Mouse (Mus musculus) urinary bladder, postnatal 10 days (tissue): ENCODE measurements around the gene Cd2ap.
"Not testable (repeated sequence)": the region's sequence is repeated elsewhere in the genome, so short reads cannot be mapped to it uniquely, and the experiment has no call there.

Experiments used
- DNase-seq: peaks from one replicate; pipeline ENCODE4 v3.0.0; 2022; ENCODE audit warnings: low spot score

Gene Cd2ap

DNA sequence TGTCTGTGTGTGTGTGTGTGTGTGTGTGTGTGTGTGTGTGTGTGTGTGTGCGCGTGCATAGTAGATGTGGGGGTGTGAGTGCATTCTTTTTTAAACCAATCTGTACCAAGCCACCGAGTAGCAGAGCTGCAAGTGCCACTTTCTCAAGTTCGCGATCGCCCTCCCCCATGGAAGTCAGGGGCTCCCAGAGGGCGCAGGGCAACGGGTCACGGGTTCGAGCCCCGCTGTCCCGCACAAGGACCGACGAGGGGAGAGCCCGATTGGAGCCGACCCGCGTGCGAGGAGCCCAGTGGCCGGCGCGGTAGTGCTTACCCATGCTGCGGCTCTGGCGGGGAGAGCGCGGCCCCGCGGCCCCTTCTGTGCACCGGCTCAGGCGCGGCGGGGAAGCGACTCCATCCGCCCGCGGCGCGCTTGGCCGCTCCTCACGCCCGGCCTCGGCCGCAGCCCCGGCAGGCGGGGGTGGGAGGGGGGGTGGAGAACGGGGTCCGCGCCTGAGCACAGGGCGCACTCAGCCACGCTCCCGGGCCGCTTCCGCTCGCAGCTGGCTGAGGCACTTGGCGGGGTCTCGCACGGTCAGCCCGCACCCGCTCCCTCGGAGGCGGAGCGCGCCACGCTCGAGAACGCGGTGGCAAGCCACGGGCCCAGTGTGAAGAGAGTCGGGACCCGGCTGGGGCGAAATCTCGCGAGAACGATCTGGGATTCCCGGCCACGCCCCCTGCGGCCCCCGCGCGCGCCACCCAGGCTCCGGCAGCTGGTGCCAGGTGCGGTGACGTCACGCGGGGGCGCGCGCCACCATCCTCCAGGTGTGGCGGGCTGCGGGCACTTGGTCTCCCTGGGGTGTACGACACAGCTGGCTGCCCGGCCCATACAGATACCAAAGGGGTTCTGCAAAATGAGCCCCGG is at the start of gene Cd2ap:
Cd2ap (minus strand) TSS at position 665 of the 903 bp plus-strand sequence.
- DNase-seq, result peak; percentile 84

GRCm38 (mm10) chr17:42924731-42925130 is 48.3 kb upstream of the Cd2ap start:
- no peak for DNase-seq

- DNase-seq, result no peak
Measured at GRCm38 (mm10) chr17:42918810-42919209, 42.3 kb upstream of the Cd2ap start.

DNA sequence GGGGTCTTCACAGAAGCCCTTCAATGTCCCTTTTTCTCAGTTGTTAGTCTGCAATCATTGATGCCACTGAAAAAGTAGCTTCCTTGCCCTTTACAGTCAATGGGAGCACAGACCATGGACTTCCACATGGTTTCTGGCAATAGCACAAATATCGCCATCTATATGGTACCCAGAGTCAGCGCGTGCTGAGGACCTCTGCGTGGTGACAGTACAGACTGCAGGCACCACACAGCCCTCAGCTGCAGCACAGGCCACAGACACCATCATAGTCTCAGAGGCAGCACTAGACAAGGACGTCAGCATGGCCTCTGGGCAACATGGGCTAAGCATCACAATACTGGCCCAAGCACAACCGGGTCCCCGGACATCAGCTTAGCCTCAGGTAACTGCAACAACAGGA is 38.3 kb upstream of the Cd2ap start:
- no peak for DNase-seq

GRCm38 (mm10) chr17:42912193-42912592 is 35.7 kb upstream of the Cd2ap start:
- DNase-seq, result no peak

DNA sequence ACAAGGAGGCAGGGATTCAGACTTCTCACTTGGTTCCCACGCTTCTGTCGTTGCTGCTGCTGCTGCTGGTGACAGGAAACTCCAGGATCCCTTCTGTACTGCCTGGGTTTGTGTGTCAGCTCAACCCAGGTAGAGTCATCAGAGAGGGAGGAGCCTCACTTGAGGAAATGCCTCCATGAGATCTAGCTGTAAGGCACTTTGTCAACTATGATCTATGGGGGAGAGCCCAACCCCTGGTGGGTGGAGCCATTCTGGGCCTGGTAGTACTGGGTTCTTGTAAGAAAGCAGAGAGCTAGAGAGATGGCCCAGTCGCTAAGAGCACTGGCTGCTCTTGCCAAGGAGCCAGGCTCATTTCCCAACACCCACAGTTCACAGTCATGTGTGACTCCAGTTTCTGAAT is 34.0 kb upstream of the Cd2ap start:
- DNase-seq, result no peak

GRCm38 (mm10) chr17:42909376-42909775 is 32.9 kb upstream of the Cd2ap start:
- DNase-seq, result no peak

DNA sequence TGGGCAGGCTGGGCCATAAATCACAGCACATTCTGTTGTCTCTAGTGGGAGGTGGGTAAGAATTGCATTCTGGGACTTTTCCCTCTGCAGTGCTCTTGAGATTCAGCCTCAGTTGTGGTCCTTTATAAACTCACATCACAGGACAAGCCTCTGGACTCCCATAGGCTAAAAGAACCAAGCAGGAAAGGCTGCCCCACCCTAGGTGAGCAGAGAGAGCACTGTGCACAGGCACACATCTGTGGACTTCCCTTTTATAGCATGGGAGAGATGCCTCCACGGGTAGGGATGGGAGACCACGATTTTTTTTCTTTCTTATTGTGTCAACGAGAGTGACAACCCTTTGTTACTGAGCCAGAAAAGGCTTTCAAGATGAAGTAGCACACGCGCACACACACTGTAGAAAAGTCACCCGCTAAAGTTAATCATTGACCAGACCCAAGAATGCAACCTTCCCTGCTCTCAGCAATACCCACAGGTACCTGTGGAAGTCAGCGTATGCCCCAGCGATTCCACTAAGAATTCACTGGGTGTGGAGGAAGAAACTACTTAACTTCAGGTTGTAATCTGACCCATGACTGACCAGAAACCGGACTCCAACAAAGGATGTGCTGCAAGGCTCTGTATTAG is 32.4 kb upstream of the Cd2ap start:
- no peak for DNase-seq

GRCm38 (mm10) chr17:42908136-42908535 is 31.7 kb upstream of the Cd2ap start:
- DNase-seq, result no peak

GRCm38 (mm10) chr17:42906456-42906855 is 30.0 kb upstream of the Cd2ap start:
- DNase-seq, result not testable (repeated sequence)

DNA sequence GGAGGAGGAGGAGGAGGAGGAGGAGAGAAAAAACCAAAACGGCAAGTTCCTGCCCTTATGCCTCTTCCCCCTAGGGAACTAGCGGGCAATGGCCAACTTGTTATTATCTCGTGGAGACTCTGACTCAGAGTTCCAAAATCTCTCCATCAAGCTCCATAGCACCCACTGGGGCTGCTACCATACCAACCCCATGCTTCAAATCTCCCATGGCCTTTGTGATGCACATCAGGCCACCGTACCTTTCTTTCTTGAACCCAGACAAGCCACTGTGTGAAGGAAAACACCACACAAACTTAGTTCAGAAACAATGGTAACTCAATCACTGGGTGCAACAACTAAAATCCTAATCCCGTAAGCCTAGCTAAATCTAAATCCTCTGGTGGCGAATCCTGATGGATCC is 29.5 kb upstream of the Cd2ap start:
- no peak for DNase-seq

DNA sequence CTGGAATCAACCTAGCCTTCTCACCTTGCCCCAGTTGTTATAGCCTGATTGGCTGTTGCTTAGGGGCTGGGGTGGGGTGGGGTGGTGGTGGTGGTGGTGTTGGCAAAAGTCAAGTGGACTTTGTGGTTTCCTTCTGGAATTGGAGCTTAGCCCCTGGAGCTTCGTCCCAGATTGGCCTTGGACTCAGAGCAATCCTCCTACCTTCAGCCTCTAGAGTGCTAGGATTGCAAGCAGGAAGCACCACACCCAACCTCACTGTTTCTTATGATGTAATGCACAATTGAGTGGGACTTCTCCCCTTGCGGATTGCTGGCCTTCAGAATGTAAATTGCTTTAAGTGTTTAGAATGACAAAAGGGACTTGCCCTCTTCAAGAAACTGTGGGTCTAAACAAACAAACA is 24.3 kb upstream of the Cd2ap start:
- DNase-seq, result no peak

DNA sequence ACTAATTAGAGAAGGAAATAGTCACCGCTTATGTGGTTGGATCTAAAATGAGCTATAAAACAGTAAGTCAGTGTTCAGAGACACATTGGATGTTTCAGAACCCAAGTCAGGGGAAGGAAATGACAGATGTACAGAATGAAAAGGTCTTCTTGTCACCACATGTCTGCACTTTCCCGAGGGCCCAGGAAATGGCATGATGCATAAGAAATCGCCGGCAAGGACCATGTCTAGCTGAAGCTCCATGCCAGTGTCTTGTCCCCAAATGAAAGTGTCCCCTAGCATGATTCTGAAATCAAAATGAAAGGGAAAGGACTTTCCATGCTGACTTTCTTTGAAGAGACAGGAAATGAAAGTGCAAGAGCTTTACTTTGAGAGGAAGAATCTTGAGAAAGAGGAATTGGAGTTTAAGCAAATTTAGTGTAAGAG is 10.8 kb upstream of the Cd2ap start:
- DNase-seq, result no peak

- no peak for DNase-seq
Measured at GRCm38 (mm10) chr17:42885091-42885501, 8.6 kb upstream of the Cd2ap start.

- DNase-seq, result no peak
Measured at GRCm38 (mm10) chr17:42884382-42884781, 7.9 kb upstream of the Cd2ap start.

- no peak for DNase-seq
Measured at GRCm38 (mm10) chr17:42883769-42884168, 7.3 kb upstream of the Cd2ap start.

DNA sequence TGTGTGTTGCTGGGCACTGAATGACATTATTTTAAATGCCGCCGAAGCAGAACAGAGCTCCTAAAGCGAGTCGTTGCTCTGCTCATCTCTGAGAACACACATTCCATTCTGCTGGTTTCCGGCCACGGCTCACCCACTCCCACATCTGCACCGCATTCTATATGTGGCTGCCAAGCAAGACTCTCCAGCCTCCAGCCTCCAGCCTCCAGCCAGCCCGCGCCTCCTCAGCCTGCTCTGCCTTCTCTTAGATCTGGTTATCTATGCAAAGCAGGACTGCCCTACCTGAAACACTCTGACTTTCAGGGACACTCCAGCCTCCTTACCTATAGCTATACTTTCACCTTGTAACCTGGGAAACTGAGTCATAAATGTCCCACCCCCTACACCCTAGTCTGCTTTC is 6.8 kb upstream of the Cd2ap start:
- no peak for DNase-seq

- no peak for DNase-seq
Measured at GRCm38 (mm10) chr17:42882873-42883272, 6.4 kb upstream of the Cd2ap start.

DNA sequence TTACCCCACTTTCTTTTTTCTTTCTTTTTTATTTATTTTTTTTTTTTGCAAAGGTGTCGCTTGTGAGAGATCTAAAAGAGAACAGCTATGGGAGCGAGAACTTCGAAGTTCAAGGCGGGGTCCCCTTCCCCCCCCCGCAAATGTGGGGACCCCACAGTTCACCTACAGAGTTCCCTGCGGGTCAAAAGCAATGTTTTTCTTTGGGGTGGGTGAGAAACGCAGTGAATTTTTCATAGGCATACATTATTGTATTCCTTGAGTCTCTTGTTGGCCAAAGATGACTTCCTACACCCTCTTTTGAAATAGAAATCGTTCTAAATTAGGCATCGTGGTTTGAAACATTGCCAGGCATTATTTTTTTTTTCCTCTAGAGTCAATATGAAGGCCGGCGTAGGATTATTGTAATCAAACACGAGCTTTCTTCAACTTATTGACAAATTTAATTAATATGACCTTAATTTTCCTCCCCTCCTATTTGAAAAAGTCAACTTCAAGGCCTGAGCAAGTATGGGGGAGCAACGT is 500 bp upstream of the Cd2ap start:
- DNase-seq, result no peak

DNA sequence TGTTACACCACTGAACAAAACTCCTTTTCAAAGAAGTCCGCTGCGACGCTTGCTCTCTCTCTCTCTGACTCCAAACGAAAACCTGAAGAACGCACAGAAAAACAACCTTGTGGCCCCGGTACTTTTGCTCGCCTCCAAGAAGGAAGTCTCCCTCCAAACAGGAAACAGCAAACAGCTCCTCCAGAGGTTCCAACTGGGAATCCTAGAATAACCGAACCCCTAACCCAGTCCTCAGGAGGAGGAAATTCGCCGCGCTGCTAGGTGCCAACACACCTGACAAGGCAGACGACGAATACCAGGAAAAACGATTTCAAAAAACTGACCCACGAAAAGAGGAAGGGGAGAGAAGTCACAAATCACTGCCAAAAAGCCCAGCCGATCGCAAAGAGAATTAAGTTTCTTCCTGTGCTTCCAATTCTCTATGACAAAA is 879 bp downstream of the Cd2ap start:
- DNase-seq, result no peak

GRCm38 (mm10) chr17:42875015-42875414 is 1.4 kb downstream of the Cd2ap start:
- DNase-seq, result no peak

DNA sequence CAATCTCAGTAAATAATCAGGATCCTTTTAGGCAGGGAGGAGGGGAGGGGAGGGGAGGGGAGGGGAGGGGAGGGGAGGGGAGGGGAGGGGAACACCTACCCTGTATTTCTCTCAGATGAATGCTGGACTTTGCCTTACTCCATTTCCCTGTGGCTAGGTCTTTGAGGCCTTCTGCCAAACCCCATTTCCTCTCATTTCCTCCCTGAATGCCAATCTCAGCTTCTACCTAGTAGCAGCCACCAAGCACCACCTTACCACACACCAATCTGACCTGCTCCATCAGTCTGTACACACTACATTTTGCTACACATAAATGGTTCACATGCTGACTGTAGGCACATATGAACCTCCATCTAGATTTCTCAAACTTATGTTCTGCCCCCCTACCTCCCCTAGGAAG is 6.0 kb downstream of the Cd2ap start:
- no peak for DNase-seq

DNA sequence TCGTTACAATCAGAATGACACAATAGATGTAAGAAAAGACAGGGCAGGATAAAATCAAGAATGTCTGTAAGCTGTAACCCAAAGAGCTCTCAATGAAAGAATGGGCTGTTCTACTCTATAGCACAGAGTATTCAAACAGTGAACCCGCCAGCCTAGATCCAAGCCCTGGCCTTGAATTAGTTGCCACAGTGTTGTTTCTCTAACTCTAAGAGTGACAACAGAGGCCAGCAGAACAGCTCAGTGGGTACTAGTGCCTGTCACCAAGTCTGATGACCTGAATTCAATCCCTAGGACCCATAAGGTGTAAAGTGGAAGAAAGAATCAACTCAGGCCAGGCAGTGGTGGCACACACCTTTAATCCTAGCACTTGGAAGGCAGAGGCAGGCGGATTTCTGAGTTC is 13.3 kb downstream of the Cd2ap start:
- DNase-seq, result no peak
